Mouse (Mus musculus) limb, embryonic 15.5 days (tissue): ENCODE measurements around the gene Ttn. TPM values are rescaled to one million over a fixed set of nuclear protein-coding genes. Genes with fewer than 3 reads are reported as not detected.

Experiments
- ATAC-seq: fragments of 200-750 bp; cut with Nextera tagmentation; 2 replicates; pipeline ENCODE4 v1.8.0; 2017; ENCODE audit warnings: low read depth, moderate TSS enrichment; ENCODE audit not compliant: insufficient number of reproducible peaks, low FRiP score, low TSS enrichment
- H3K27ac ChIP-seq: fragments of 300-500 bp; sonication (generic); 2 replicates; pipeline ENCODE4 v1.5.1; 2015; ENCODE audit warnings: moderate library complexity, mild to moderate bottlenecking, inconsistent platforms
- H3K27me3 ChIP-seq: fragments of 300-500 bp; sonication (generic); 2 replicates; pipeline ENCODE4 v1.6.1; 2015; ENCODE audit warnings: inconsistent platforms
- H3K36me3 ChIP-seq: fragments of 300-500 bp; sonication (generic); 2 replicates; pipeline ENCODE4 v1.6.1; 2015; ENCODE audit warnings: inconsistent platforms
- H3K4me1 ChIP-seq: fragments of 300-500 bp; sonication (generic); 2 replicates; pipeline ENCODE4 v1.6.1; 2015; ENCODE audit warnings: inconsistent platforms
- H3K4me2 ChIP-seq: fragments of 300-500 bp; sonication (generic); 2 replicates; pipeline ENCODE4 v1.6.1; 2015; ENCODE audit warnings: mild to moderate bottlenecking, inconsistent platforms
- H3K4me3 ChIP-seq: fragments of 300-500 bp; sonication (generic); 2 replicates; pipeline ENCODE4 v1.5.1; 2015; ENCODE audit warnings: mild to moderate bottlenecking, inconsistent platforms
- H3K9ac ChIP-seq: fragments of 300-500 bp; sonication (generic); 2 replicates; pipeline ENCODE4 v1.6.1; 2015; ENCODE audit warnings: inconsistent platforms
- H3K9me3 ChIP-seq: fragments of 300-500 bp; sonication (generic); 2 replicates; pipeline ENCODE4 v1.6.1; 2016; ENCODE audit warnings: inconsistent platforms
- WGBS: fragments of 180-500 bp; shearing (Covaris S2); methylation state at CpG from one replicate; pipeline ENCODE4 v1.1.7; 2015; 5-methylcytosine and 5-hydroxymethylcytosine counted together
- polyA plus RNA-seq: library from polyadenylated mRNA; unstranded; fragments of >200 nt; fragmentation: Nextera tagmentation; extraction: Ambion mirVana; gene quantifications from 2 replicates; pipeline ENCODE4 v1.2.1, GENCODE M21; 2015

Gene Ttn
- polyA plus RNA-seq, 1 experiment from 2014 or later = 102 TPM

GRCm38 (mm10) chr2:76981717-76982116, 630 bp downstream of the Ttn start:
- Histone ChIP-seq H3K4me2 (no peak overlapping the region), H3K4me3 (no peak overlapping the region), H3K36me3 (no peaks in the 10 kb centered on the region), H3K27me3 (no peaks in the 10 kb centered on the region), H3K9me3 (no peaks in the 10 kb centered on the region), H3K27ac (no peak overlapping the region), H3K9ac (no peak overlapping the region), H3K4me1 (no peaks in the 10 kb centered on the region)
- no peak for ATAC-seq
- WGBS = 73% methylated on average over 5 of the region's 5 CpGs

- Histone ChIP-seq H3K27me3 (no peaks in the 10 kb centered on the region), H3K4me3 (0 out of 2 replicates have a peak overlapping the region, but pooled peaks have one; percentile 2), H3K4me1 (no peaks in the 10 kb centered on the region), H3K36me3 (no peaks in the 10 kb centered on the region), H3K9me3 (no peaks in the 10 kb centered on the region), H3K4me2 (no peak overlapping the region), H3K27ac (no peak overlapping the region), H3K9ac (no peak overlapping the region)
- WGBS = 46% methylated on average over 9 of the region's 9 CpGs
- ATAC-seq = no peak
Observed at GRCm38 (mm10) chr2:76980146-76980545, 2.2 kb downstream of the Ttn start.

- no peak for ATAC-seq
- no peaks in the 10 kb centered on the region for H3K4me1 ChIP-seq
- no peak overlapping the region for H3K4me3 ChIP-seq
- H3K9ac ChIP-seq = no peak overlapping the region
- no peaks in the 10 kb centered on the region for H3K9me3 ChIP-seq
- no peak overlapping the region for H3K27ac ChIP-seq
- H3K27me3 ChIP-seq = no peaks in the 10 kb centered on the region
- no peaks in the 10 kb centered on the region for H3K36me3 ChIP-seq
- H3K4me2 ChIP-seq = no peak overlapping the region
- 63% methylated on average over 6 of the region's 6 CpGs for WGBS
Observed at GRCm38 (mm10) chr2:76977650-76978049, 4.7 kb downstream of the Ttn start.

- 71% methylated on average over 4 of the region's 4 CpGs for WGBS
- no peaks in the 10 kb centered on the region for H3K4me1 ChIP-seq
- H3K4me2 ChIP-seq = no peak overlapping the region
- no peak overlapping the region for H3K27ac ChIP-seq
- H3K9me3 ChIP-seq = no peaks in the 10 kb centered on the region
- no peaks in the 10 kb centered on the region for H3K27me3 ChIP-seq
- no peak for ATAC-seq
- H3K4me3 ChIP-seq = no peak overlapping the region
- no peaks in the 10 kb centered on the region for H3K36me3 ChIP-seq
- H3K9ac ChIP-seq = no peak overlapping the region
Observed at GRCm38 (mm10) chr2:76972051-76972450, 10.3 kb downstream of the Ttn start.

GRCm38 (mm10) chr2:76971069-76971468, 11.3 kb downstream of the Ttn start:
- H3K36me3 ChIP-seq = no peaks in the 10 kb centered on the region
- H3K27me3 ChIP-seq = no peaks in the 10 kb centered on the region
- H3K9me3 ChIP-seq = no peaks in the 10 kb centered on the region
- no peak for ATAC-seq
- H3K9ac ChIP-seq = no peak overlapping the region
- no peak overlapping the region for H3K4me2 ChIP-seq
- 55% methylated on average over 5 of the region's 5 CpGs for WGBS
- H3K27ac ChIP-seq = no peak overlapping the region
- no peak overlapping the region for H3K4me3 ChIP-seq
- H3K4me1 ChIP-seq = no peaks in the 10 kb centered on the region

- no peaks in the 10 kb centered on the region for H3K36me3 ChIP-seq
- WGBS = 24% methylated on average over 4 of the region's 4 CpGs
- H3K4me1 ChIP-seq = no peaks in the 10 kb centered on the region
- H3K4me2 ChIP-seq = no peak overlapping the region
- H3K9ac ChIP-seq = no peak overlapping the region
- no peak overlapping the region for H3K27ac ChIP-seq
- no peak overlapping the region for H3K4me3 ChIP-seq
- ATAC-seq = no peak
- no peaks in the 10 kb centered on the region for H3K27me3 ChIP-seq
- H3K9me3 ChIP-seq = no peaks in the 10 kb centered on the region
Observed at GRCm38 (mm10) chr2:76970669-76971068, 11.7 kb downstream of the Ttn start.

GRCm38 (mm10) chr2:76970204-76970603, 12.1 kb downstream of the Ttn start:
- no peak for ATAC-seq

GRCm38 (mm10) chr2:76969637-76970036, 12.7 kb downstream of the Ttn start:
- no peak overlapping the region for H3K4me2 ChIP-seq
- H3K36me3 ChIP-seq = no peaks in the 10 kb centered on the region
- no peak overlapping the region for H3K27ac ChIP-seq
- H3K9ac ChIP-seq = no peak overlapping the region
- H3K4me1 ChIP-seq = no peaks in the 10 kb centered on the region
- WGBS = 79% methylated on average over 21 of the region's 21 CpGs
- no peaks in the 10 kb centered on the region for H3K9me3 ChIP-seq
- no peak for ATAC-seq
- H3K4me3 ChIP-seq = no peak overlapping the region
- no peaks in the 10 kb centered on the region for H3K27me3 ChIP-seq

More at GRCm38 (mm10) chr2:76970204-76970603, 12.1 kb downstream of the Ttn start:
- H3K9me3 ChIP-seq = no peaks in the 10 kb centered on the region
- no peak overlapping the region for H3K27ac ChIP-seq
- H3K9ac ChIP-seq = no peak overlapping the region
- 66% methylated on average over 6 of the region's 6 CpGs for whole genome bisulfite sequencing
- no peaks in the 10 kb centered on the region for H3K27me3 ChIP-seq
- no peak overlapping the region for H3K4me2 ChIP-seq
- H3K4me1 ChIP-seq = no peaks in the 10 kb centered on the region
- no peak overlapping the region for H3K4me3 ChIP-seq
- no peaks in the 10 kb centered on the region for H3K36me3 ChIP-seq

- Histone ChIP-seq H3K4me1 (no peaks in the 10 kb centered on the region), H3K9ac (no peak overlapping the region), H3K4me2 (no peak overlapping the region), H3K36me3 (no peaks in the 10 kb centered on the region), H3K27me3 (no peaks in the 10 kb centered on the region), H3K4me3 (no peak overlapping the region), H3K27ac (no peak overlapping the region), H3K9me3 (no peaks in the 10 kb centered on the region)
- ATAC-seq = no peak
- 24% methylated on average over 8 of the region's 8 CpGs for WGBS
Observed at GRCm38 (mm10) chr2:76968919-76969318, 13.4 kb downstream of the Ttn start.

- ATAC-seq = no peak
- H3K27me3 ChIP-seq = no peaks in the 10 kb centered on the region
- no peaks in the 10 kb centered on the region for H3K4me1 ChIP-seq
- H3K9ac ChIP-seq = no peak overlapping the region
- no peak overlapping the region for H3K27ac ChIP-seq
- no peak overlapping the region for H3K4me3 ChIP-seq
- WGBS = 86% methylated on average over 6 of the region's 6 CpGs
- H3K9me3 ChIP-seq = no peaks in the 10 kb centered on the region
- H3K4me2 ChIP-seq = no peak overlapping the region
- no peaks in the 10 kb centered on the region for H3K36me3 ChIP-seq
Observed at GRCm38 (mm10) chr2:76966582-76966981, 15.8 kb downstream of the Ttn start.

- H3K4me1 ChIP-seq = no peaks in the 10 kb centered on the region
- H3K36me3 ChIP-seq = no peaks in the 10 kb centered on the region
- H3K9ac ChIP-seq = no peak overlapping the region
- no peak overlapping the region for H3K4me3 ChIP-seq
- H3K27me3 ChIP-seq = no peaks in the 10 kb centered on the region
- 67% methylated on average over 2 of the region's 2 CpGs for WGBS
- no peaks in the 10 kb centered on the region for H3K9me3 ChIP-seq
- H3K4me2 ChIP-seq = no peak overlapping the region
- no peak overlapping the region for H3K27ac ChIP-seq
- no peak for ATAC-seq
Observed at GRCm38 (mm10) chr2:76966013-76966412, 16.3 kb downstream of the Ttn start.

GRCm38 (mm10) chr2:76965542-76965941, 16.8 kb downstream of the Ttn start:
- Histone ChIP-seq H3K4me2 (no peak overlapping the region), H3K9ac (no peak overlapping the region), H3K4me1 (no peaks in the 10 kb centered on the region), H3K36me3 (no peaks in the 10 kb centered on the region), H3K27me3 (no peaks in the 10 kb centered on the region), H3K9me3 (no peaks in the 10 kb centered on the region), H3K27ac (no peak overlapping the region), H3K4me3 (no peak overlapping the region)
- no peak for ATAC-seq
- 82% methylated on average over 7 of the region's 7 CpGs for WGBS

- no peak overlapping the region for H3K4me3 ChIP-seq
- no peak for ATAC-seq
- H3K36me3 ChIP-seq = no peaks in the 10 kb centered on the region
- 84% methylated on average over 6 of the region's 6 CpGs for WGBS
- H3K4me1 ChIP-seq = no peaks in the 10 kb centered on the region
- H3K4me2 ChIP-seq = no peak overlapping the region
- H3K9me3 ChIP-seq = no peaks in the 10 kb centered on the region
- H3K9ac ChIP-seq = no peak overlapping the region
- H3K27ac ChIP-seq = no peak overlapping the region
- no peaks in the 10 kb centered on the region for H3K27me3 ChIP-seq
Observed at GRCm38 (mm10) chr2:76962045-76962432, 20.3 kb downstream of the Ttn start.
